Mouse (Mus musculus): Measurements from ENCODE around the gene Olfr791. TPM values are rescaled to one million over a fixed set of nuclear protein-coding genes. Genes with fewer than 3 reads are reported as not detected.

The Olfr791 gene
- polyA plus RNA-seq (2017; shearing (Covaris generic)): not detected

GRCm38 (mm10) chr10:129521492-129521891 is at the start of gene Olfr791:
Olfr791 (plus strand) TSS chr10:129521792.

GRCm38 (mm10) chr10:129484452-129484851 is 37.1 kb upstream of the Olfr791 start, which contains the start of gene Olfr789:
Olfr789 (plus strand) TSS chr10:129484752.

GRCm38 (mm10) chr10:129498192-129498591 is 23.4 kb upstream of the Olfr791 start, which contains the start of gene Olfr790:
Olfr790 (plus strand) TSS chr10:129498492.

GRCm38 (mm10) chr10:129538862-129539261 is 17.3 kb downstream of the Olfr791 start, which contains the start of gene Olfr792:
Olfr792 (plus strand) TSS chr10:129539162.

GRCm38 (mm10) chr10:129567355-129567754 is 45.8 kb downstream of the Olfr791 start, which contains the start of gene Olfr794:
Olfr794 (plus strand) TSS chr10:129567655.

Other genes with a start within 250 kb of the Olfr791 start
- gene Olfr780, start 203.7 kb upstream of the Olfr791 start, polyA plus RNA-seq (2017; shearing (Covaris generic)): not detected
- not detected for gene Olfr781, start 192.9 kb upstream of the Olfr791 start, polyA plus RNA-seq (2017; shearing (Covaris generic))
- not detected for gene Olfr782, start 172.9 kb upstream of the Olfr791 start, polyA plus RNA-seq (2017; shearing (Covaris generic))
- gene Olfr784, start 137.7 kb upstream of the Olfr791 start, polyA plus RNA-seq (2017; shearing (Covaris generic)): not detected
- not detected for gene Olfr785, start 116.4 kb upstream of the Olfr791 start, polyA plus RNA-seq (2017; shearing (Covaris generic))
- not detected for gene Olfr786, start 94.5 kb upstream of the Olfr791 start, polyA plus RNA-seq (2017; shearing (Covaris generic))
- not detected for gene Olfr787, start 59.9 kb upstream of the Olfr791 start, polyA plus RNA-seq (2017; shearing (Covaris generic))
- not detected for gene Olfr788, start 50.8 kb upstream of the Olfr791 start, polyA plus RNA-seq (2017; shearing (Covaris generic))
- not detected for gene Olfr789, start 37.0 kb upstream of the Olfr791 start, polyA plus RNA-seq (2017; shearing (Covaris generic))
- gene Olfr790, start 23.3 kb upstream of the Olfr791 start, polyA plus RNA-seq (2017; shearing (Covaris generic)): not detected
- not detected for gene Olfr792, start 17.4 kb downstream of the Olfr791 start, polyA plus RNA-seq (2017; shearing (Covaris generic))
- gene Olfr794, start 45.9 kb downstream of the Olfr791 start, polyA plus RNA-seq (2017; shearing (Covaris generic)): not detected
- not detected for gene Olfr796, start 90.8 kb downstream of the Olfr791 start, polyA plus RNA-seq (2017; shearing (Covaris generic))
- 0.07 TPM for gene Olfr798, start 106.1 kb downstream of the Olfr791 start, polyA plus RNA-seq (2017; shearing (Covaris generic))
- not detected for gene Olfr799, start 115.7 kb downstream of the Olfr791 start, polyA plus RNA-seq (2017; shearing (Covaris generic))
- gene Olfr800, start 135.9 kb downstream of the Olfr791 start, polyA plus RNA-seq (2017; shearing (Covaris generic)): not detected
- not detected for gene Olfr801, start 152.1 kb downstream of the Olfr791 start, polyA plus RNA-seq (2017; shearing (Covaris generic))
- gene Olfr802, start 166.4 kb downstream of the Olfr791 start, polyA plus RNA-seq (2017; shearing (Covaris generic)): not detected
- not detected for gene Olfr803, start 172.5 kb downstream of the Olfr791 start, polyA plus RNA-seq (2017; shearing (Covaris generic))
- gene Olfr804, start 181.4 kb downstream of the Olfr791 start, polyA plus RNA-seq (2017; shearing (Covaris generic)): not detected
- not detected for gene Olfr805, start 207.6 kb downstream of the Olfr791 start, polyA plus RNA-seq (2017; shearing (Covaris generic))
- gene Olfr806, start 220.1 kb downstream of the Olfr791 start, polyA plus RNA-seq (2017; shearing (Covaris generic)): not detected
- gene Olfr807, start 236.0 kb downstream of the Olfr791 start, polyA plus RNA-seq (2017; shearing (Covaris generic)): not detected
- not detected for gene Olfr808, start 243.7 kb downstream of the Olfr791 start, polyA plus RNA-seq (2017; shearing (Covaris generic))